Mouse (Mus musculus) ovary, adult 18-20 months (tissue): ENCODE data around the gene Capn3.

Experiments used
- DNase-seq: peaks from one replicate; pipeline ENCODE4 v3.0.0; 2022; ENCODE audit warnings: low spot score, mixed read lengths

Capn3 gene

DNA sequence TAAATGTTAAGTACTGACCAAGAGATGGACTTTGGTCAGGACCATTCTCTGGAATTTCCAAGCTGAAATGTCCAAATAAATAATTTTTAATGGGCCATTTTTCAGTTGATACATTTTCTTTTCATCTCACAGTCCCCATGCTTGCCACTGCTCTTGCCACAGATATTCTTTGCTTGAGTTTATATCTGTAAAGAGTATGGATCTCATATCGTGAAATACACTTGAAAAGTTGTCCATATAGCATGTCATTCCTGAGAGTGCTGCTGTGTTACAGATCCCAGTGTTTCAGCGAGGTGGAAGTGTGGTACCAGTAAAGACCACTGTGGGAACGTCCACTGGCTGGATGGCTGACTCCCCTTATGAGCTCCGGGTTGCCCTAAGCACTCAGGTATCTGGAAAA is at the start of gene Capn3:
TSS of gene Capn3 (plus strand) at position 301 of the 400 bp plus-strand sequence.
- no peak for DNase-seq

DNA sequence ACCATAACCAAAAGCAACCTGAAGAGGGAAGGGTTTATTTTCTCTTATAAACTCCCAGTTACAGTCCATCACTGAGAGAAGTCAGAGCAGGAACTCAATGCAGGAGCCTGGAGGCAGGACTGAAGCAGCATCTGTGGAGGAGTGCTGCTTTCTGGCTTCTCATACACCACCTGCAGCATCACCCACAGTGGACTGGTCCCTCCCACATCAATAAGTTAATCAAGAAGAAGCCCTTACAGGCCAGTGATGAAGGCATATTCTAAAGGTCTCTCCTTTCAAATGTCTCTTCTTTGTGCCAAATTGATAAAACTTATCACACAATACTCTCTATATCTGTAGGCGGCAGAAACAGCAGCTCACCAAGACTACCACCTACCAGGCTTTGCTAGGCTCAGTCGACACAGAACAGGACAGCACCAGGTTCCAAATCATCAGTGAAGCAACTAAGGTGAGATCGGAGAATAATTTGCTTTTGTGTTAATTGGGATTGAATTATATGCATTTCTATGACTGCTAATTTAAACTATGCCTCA is 44.7 kb upstream of the Capn3 start:
- no peak for DNase-seq

DNA sequence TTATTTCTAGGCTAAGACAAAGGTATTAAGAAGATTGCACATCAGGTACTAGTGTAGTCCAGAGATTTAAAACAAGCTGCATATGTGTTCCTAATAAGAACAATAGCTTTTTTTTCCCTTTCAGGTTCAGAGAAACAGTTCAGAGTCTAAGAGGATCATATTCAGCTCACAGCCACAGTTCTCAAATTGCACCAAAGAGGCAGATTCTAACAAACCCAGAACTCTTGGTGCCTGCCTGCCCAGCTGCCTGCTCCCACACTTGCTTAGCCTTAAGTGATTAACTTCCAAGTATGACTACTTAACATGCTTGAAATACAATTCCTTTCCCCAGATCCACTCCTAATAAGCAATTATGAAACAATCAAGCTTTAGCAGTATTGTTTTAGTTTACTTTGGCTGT is 41.7 kb upstream of the Capn3 start:
- DNase-seq, result no peak

DNA sequence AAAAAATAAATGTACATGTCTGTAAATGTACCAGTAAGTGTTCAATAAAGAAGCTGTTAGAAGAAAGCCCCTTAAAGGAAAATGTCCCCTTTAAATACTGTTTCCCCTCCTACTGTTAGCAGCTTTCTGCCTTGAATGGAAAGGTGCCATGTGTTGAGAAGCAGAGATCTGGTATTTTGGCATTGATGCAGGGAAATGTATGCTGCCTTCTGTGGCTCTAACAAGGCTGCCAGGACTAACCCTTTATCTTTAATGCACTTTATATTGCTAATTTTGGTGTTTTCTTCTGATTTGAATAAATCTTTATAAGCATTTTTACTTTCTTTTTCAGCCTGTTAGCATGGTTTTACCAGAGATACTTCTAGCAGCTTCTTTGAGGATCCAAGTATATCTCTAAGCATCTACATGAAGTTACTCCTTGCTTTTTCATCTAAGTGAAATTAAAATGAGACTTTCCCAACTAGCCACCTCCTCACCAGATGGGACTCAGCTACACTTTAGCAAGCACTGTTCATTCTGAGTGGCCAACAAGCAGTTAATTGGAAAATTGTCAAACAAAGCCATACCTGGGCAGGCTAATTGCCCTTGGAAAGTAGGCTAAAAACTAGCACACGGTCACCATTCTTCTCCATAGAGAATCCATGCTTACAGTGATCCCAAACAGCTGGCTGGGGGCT is 40.9 kb upstream of the Capn3 start:
- no peak for DNase-seq

DNA sequence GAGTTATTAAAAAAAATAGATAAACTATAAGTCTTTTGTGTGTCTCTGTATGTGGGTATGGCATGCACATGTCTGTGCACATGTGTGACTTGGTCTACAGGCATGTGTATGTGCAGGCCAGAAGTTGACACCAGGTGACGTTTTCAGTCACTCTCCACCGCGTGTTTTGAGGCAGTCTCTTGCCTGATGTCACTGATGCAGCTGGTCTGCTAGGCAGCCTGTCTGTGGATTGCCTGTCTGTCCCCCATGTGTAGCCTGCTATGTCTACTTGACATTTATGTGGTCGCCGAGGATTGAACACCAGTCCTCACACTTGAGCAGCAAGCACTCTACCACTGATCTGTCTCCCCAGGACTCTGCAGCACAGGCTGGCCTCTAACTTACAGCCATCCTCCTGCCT is 31.4 kb upstream of the Capn3 start:
- no peak for DNase-seq

DNA sequence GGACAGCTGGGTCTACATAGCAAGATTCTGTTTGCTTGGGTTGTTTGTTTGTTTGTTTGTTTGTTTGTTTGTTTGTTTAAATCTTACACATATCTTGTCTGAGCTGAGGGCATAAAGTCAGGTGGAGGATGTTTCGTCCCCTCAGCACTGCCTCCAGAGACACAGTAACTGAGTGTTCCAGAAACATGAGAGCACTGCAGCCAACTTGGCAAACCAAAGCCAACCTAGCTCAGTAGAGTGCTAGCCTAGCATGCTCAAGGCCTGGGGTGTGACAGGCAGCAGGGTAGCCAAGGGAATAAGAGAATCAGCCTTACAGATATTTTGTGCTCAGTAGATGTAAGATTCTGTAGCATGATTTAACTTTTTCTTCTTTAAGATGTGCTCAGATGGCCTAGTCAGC is 11.3 kb upstream of the Capn3 start:
- DNase-seq, result no peak

DNA sequence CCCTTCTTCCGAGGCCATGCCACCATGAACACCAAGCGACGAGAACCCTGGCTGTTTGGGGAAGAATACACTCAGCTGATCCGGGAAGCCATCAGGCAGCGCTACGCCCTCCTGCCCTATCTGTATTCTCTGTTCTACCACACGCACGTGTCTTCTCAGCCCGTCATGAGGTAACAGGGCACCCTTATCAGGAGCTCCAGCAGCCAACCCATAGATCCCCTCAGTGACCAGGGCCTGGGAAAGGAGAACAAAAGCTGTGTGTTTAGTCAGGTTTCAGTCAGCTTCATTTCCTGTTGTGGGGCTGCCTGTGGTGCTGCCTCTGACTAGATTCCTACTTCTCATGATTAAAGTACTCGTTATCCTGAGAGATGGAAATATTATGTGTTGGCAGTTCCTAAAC is 9.4 kb upstream of the Capn3 start:
- no peak for DNase-seq

DNA sequence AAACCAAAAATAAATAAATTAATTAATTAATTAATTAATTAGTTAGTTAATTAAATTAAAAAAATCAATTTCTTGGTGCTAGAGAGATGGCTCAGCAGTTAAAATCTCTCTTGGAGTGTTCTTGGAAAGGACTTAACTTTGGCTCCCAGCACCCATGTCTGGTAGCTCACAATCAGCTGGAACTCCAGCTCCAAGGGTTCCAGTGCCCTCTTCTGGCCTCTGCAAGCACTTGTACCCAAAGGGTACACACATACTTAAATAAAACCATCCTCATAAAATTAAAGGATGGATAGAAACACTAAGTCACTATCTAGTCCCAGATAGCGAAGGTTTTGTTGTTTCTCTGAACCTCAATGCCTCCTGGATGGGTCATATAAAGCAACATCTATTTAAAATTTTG is 8.5 kb upstream of the Capn3 start:
- DNase-seq, result no peak

DNA sequence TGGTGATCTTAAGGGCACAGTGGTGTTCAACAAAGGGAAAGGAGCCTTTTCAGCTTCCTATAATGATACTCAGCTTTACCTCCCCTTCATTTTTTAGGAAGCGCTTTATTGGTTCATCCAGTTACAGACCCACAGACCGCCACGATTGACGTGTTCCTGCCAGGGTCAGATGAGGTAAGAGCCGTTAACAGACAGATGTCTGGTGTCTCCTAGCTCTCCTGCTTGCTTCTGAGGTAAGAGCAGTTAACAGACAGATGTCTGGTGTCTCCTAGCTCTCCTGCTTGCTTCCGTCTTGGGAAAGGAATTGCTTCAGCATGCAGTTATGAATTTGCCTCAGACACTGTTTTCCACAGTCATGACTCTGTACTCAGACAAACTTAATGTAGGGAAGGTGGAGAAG is 5.1 kb upstream of the Capn3 start:
- DNase-seq, result no peak

DNA sequence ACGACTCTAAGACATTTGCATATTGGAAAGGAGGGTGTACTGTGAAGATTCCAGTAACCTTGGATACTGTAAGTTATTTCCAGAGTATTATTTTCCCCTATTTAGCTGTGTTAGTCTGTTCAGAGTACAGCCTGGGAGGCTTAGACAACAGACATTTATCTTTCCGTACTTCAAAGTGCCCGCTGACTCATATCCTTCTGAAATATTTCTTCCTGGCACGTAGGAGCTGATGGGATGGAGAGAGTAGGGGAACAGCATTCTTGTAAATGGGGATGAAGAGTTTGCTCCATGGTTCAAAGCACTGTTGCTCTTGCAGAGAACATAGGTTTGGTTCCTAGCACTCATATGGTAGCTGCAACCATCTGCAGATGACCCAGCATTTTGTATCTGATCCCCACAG is 3.2 kb upstream of the Capn3 start:
- DNase-seq, result no peak

DNA sequence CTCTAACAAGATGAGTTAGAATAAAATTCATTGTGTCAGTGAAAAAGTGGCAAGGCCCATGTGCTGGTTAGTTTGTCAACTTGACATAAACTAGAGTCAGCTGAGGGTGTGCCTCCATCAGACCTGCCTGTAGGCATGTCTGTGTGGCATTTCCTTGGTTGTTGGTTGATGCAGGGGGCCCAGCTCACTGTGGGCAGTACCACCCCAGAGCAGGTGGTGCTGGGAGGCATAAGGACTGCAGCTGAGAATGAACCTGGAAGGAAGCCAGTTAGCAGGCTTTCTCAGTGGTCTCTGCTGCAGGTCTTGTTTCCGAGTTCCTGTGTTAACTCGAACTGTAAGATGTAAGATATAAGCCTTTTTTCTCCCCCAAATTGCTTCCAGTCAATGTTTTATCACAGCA is 832 bp upstream of the Capn3 start:
- no peak for DNase-seq

DNA sequence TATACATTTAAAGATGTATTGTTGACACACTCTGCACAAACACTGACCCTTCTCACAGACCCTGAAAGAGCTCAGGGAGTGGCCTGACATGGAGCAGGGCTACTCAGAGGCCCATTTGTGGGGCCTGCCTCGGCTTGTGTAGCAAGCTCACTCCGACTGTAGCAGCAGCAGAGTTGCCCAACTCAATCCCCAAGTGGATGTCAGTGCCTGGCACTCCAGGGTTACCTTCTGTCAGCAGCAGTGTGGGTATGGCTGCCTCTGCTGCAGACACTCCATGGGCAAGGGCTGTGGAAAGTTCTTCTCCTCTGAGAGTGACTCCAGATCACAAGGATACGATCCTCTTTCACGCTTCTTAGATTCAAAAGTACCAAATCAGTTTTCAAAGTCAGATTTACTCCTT is 4.4 kb downstream of the Capn3 start:
- DNase-seq, result no peak

DNA sequence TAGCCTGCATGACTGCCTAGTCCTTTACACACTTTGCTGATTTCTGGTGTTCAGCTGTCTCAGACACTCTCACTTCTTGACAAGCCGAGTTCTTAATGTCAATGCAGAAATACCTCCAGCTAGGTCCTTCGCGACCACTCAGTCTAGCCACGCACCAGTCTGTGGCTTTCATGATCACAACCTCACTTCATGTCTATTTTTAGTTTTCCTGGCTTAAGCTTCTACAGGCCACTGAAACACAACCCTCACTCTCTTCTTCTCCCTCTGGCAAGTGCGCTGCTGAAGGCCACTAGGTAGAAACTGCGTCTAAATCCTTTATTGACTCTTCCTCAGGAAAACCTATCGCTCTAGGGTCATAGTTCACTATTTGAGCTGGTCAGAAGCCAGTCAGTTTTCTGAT is 7.5 kb downstream of the Capn3 start:
- no peak for DNase-seq

DNA sequence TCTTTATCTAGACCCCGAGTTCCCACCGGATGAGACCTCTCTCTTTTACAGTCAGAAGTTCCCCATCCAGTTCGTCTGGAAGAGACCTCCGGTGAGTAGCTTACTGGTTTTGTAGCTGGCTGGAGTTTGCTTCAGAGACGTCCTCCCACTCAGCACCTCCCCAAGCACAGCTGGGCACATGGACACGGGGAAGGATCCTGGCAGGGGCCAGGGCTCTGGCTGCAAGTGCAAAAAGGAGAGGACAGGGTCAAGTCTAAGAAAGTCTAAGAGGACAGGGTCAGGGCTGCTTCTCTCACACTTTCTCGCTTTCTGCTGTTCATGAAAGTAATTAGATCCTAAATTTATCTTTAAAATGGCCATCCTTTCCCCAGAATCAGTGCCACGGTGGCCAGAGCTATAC is 8.3 kb downstream of the Capn3 start:
- no peak for DNase-seq

DNA sequence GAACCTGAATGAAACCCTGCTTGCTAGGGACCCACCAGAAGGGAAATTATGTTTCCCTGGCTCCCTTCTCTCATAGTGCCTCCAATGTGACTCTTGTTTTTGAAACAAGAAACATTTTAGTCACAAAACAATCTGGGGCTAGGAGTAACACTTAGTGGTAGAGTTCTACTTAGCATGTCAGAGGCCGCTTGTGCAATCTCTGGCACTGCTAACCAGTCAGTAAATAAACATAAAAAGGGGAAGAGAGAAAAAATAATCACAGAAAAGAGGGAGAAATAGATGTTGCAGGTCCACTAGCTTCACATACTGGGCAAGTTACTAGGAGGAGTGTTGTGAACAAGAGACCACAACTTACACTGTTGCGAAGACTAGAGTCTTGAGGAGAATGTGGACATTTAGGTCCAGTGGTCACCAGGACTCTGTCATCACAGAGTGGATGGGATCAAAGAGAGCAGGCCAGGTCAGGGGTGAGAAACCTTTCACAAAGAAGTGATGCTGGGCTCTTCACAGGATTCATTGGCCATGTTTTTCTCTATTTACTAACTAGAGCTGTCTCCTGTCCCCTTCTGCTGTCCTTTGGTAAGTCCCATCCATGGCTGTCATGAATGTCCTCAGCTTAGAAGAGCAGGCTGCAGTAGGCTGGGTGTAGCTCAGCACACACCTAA is 9.0 kb downstream of the Capn3 start:
- DNase-seq, result no peak

DNA sequence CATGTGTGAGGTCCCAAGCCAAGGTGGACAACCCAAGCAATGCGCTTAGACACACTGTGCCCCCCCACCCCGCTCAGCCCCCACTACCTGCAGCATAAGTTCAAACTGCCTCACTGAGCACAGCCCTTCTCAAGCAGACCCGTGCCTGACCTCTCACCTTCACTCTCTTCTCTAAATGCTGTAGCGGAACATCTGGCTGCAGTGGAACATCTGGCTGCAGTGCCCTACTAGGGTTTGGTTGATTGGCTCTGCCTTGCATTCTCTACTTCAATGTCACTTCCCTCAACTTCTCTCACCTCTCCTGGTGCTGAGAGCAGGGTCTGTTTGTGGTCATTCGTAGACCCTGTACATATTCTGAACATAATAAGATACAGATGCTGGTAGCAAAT is 9.6 kb downstream of the Capn3 start:
- no peak for DNase-seq

DNA sequence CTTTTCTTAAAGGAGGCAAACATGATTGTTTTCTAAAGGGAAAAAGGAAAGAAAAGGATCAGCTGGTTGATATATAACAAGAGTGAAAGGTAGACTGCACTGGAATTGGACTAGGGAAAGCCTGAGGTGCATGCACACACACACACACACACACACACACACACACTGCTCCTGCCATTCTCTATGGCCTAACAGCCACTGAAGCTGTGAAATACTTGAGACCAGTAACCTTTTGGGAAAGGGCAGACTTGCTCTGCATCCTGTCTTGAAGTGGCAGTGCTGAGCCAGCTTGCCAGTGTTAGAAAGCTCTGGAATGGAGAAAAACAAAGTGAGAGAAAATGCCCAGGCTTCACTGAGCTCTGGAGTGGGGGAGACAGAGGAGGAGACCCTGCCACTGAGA is 12.2 kb downstream of the Capn3 start:
- no peak for DNase-seq

DNA sequence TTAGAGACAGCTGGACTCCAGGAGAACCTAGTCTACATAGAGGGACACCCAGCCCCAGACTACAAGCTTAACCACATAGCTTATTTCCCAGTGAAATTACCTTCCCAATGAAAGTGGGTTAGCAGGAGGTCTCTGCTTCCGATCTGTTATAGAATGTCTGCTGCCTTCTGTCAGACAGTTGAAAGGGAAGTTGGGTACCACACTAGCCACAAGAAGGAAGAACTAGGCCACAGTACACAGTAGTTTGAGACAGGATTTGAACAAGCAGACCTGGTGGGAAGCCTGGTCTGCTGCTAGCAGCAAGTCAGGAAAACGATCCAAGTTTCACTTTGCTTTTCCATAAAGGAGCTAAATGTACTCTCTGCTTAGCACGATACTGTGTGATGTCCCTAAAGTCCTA is 13.4 kb downstream of the Capn3 start:
- no peak for DNase-seq

DNA sequence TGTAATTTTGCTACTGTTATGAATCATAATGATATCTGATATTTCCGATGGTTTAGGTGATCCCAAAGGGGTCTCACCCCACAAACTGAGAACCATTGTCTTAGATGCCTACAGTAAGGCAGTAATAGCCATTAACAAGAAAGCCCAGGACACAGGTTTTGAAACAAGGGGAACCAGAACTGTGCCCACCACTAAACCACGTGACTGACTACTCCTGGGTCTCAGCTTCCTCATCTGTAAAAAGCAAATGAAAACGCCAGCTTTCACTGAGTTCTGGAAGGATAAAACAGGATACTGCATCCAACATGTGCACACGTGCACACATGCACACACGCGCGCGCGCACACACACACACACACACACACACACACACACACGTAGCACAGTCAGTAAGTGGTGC is 13.9 kb downstream of the Capn3 start:
- no peak for DNase-seq

DNA sequence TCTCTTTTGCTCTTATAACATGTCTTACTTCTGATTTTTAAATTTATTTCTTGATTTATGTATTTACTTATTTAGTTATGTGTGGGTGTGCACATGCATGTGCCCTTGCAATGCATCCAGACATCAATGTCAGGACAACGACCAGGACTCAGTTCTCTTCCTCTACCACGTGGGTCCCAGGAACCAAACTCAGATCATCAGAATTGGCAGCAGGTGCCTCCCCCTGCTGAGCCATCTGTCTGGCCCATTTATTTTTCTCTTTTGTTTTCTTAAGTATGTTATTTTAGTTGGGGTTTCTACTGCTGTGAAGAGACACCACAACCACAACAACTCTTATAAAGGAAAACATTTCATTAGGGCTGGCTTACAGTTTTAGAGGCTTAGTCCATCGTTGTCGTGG is 15.0 kb downstream of the Capn3 start:
- DNase-seq, result no peak

DNA sequence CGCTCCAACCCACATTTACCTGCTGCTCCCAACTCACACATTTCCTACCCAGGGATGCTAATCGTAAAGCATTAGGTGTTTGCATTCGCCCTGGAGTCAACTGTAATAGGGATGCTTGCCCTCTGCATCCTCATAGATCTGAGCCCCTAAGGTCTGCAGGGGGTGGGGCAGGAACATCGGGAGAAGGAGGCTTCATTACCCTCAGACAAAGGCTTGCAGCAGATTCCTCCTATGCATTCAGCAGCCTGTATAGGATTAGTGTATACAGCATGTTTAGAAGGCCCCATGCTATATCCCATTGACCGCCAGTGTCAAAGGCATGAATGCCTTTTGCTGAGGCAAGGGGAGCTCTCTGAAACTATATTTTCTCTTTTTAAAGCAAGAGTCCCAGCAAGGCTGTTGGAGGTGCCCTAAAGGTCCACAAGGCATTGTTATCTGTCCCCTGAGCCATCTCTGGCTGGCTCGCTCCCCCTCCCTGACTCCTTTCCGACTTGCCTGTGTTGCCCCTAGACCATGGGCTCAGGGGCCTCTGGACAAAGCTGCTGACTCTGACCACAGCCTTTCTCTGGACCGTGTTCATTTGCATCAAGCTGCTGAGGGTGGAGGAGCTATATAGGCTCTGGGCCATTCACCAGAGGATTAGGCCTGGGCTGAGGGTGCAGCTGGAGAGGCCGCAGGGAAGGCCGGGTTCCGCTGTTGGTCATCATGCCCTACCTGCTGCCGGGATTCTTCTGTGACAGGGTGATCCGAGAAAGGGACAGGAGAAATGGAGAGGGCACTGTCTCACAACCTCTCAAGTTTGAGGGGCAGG is 20.7 kb downstream of the Capn3 start:
- no peak for DNase-seq

DNA sequence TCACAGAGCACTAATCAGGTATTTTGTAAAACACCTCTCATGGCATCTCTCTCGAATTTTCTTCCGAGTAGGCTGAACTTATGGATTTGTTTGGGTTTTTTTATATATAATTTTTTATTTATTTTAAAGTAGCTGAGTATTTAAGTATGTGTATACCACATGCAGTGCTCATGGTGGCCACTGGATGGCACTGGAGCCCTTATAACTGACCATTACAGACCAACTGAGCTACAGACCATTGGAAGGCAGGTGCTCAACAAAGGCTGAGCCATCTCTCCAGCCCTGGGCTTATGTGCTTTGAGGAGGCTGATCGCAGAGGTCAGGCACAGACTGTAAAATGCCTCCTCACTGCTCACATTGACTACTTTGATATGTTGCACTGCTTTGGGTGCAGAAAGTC is 22.8 kb downstream of the Capn3 start:
- peak; percentile 16 for DNase-seq

DNA sequence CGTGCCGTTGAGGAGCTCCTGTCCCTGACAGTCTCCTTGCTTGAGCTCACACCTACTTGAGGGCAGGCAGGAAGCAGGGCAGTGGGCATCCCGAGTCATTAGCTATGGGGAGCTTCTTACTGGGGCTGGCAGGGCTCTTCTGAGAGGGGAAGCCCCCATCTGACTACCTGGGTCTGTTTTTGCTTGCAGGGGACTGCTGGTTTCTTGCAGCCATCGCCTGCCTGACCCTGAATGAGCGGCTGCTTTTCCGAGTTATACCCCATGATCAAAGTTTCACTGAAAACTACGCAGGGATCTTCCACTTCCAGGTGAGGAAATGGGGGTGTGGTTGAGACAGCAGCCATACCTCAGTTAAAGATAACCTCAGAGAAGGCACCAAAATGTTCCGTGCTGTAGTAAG is 26.1 kb downstream of the Capn3 start:
- DNase-seq, result no peak
